Mouse (Mus musculus) kidney, postnatal 0 days (tissue): Measurements from ENCODE around the gene Per1. TPM values are rescaled to one million over a fixed set of nuclear protein-coding genes. Genes with fewer than 3 reads are reported as not detected.

ENCODE experiments used
- ATAC-seq: fragments of 200-750 bp; cut with Nextera tagmentation; replicated peaks from 2 replicates; pipeline ENCODE4 v1.8.0; 2017; ENCODE audit warnings: low read depth, moderate number of reproducible peaks, moderate TSS enrichment, moderate library complexity; ENCODE audit not compliant: low FRiP score
- DNase-seq: peaks from one replicate; pipeline ENCODE4 v3.0.0-alpha.2; 2016; ENCODE audit warnings: low spot score
- H3K27ac ChIP-seq: fragments of 300-500 bp; sonication (generic); 2 replicates; pipeline ENCODE4 v1.5.1; 2014; ENCODE audit warnings: mild to moderate bottlenecking
- H3K27me3 ChIP-seq: fragments of 300-500 bp; sonication (generic); 2 replicates; pipeline ENCODE4 v1.6.1; 2014; ENCODE audit warnings: low read length, mixed read lengths; ENCODE audit not compliant: insufficient read depth
- H3K36me3 ChIP-seq: fragments of 300-500 bp; sonication (generic); 2 replicates; pipeline ENCODE4 v1.6.1; 2014; ENCODE audit warnings: low read length, mixed read lengths; ENCODE audit not compliant: insufficient read depth
- H3K4me1 ChIP-seq: fragments of 300-500 bp; sonication (generic); replicated peaks from 2 replicates; pipeline ENCODE4 v1.6.1; 2014; ENCODE audit warnings: antibody characterized with exemption, low read length, mixed read lengths; ENCODE audit not compliant: insufficient read depth
- H3K4me2 ChIP-seq: fragments of 300-500 bp; sonication (generic); 2 replicates; pipeline ENCODE4 v1.6.1; 2014; ENCODE audit warnings: mild to moderate bottlenecking, low read length, moderate library complexity, mixed read lengths
- H3K4me3 ChIP-seq: fragments of 300-500 bp; sonication (generic); replicated peaks from 2 replicates; pipeline ENCODE4 v1.5.1; 2014; ENCODE audit warnings: low read depth, low read length
- H3K9ac ChIP-seq: fragments of 300-500 bp; sonication (generic); 2 replicates; pipeline ENCODE4 v1.6.1; 2014; ENCODE audit warnings: low read depth, low read length
- H3K9me3 ChIP-seq: fragments of 300-500 bp; sonication (generic); replicated peaks from 2 replicates; pipeline ENCODE4 v1.6.1; 2016; ENCODE audit warnings: low read length, inconsistent platforms, mixed read lengths
- CTCF ChIP-seq: IDR thresholded peaks from 2 replicates; pipeline ENCODE4 v1.5.1; 2016; ENCODE audit warnings: antibody characterized with exemption, low read depth, mild to moderate bottlenecking, moderate library complexity
- WGBS: fragments of 180-500 bp; shearing (Covaris S2); extraction: QIAGEN DNeasy Blood & Tissue Kit; methylation state at CpG from one replicate; pipeline ENCODE4 v1.1.7; 2014; 5-methylcytosine and 5-hydroxymethylcytosine counted together
- polyA plus RNA-seq: library from polyadenylated mRNA; unstranded; fragments of >200 nt; fragmentation: Nextera tagmentation; extraction: Ambion mirVana; gene quantifications from 2 replicates; pipeline ENCODE4 v1.2.1, GENCODE M21; 2015

Per1 gene
- polyA plus RNA-seq, 1 experiment from 2014 or later = 9.9 TPM

- 85% methylated on average over 11 of the region's 11 CpGs for WGBS
These were observed 12.7 kb downstream of the Per1 start for GRCm38 (mm10) chr11:69107676-69108075.

GRCm38 (mm10) chr11:69108223-69108622, 13.2 kb downstream of the Per1 start:
- TF ChIP-seq CTCF = no peak
- peaks cover 4% of the 10 kb centered on the region; the same call in 1 of the 2 replicates for H3K4me1 ChIP-seq
- H3K4me3 ChIP-seq = no peak overlapping the region
- no peaks in the 10 kb centered on the region for H3K27me3 ChIP-seq
- H3K9me3 ChIP-seq = no peaks in the 10 kb centered on the region
- H3K9ac ChIP-seq = no peak overlapping the region
- WGBS = 79% methylated on average over 9 of the region's 9 CpGs
- no peak overlapping the region for H3K27ac ChIP-seq
- H3K36me3 ChIP-seq = peaks cover 61% of the 10 kb centered on the region
- no peak overlapping the region for H3K4me2 ChIP-seq
- ATAC-seq (no peak), DNase-seq (no peak)

More at GRCm38 (mm10) chr11:69107676-69108075, 12.7 kb downstream of the Per1 start:
- H3K27ac ChIP-seq = no peak overlapping the region
- no peaks in the 10 kb centered on the region for H3K27me3 ChIP-seq
- peaks cover 67% of the 10 kb centered on the region for H3K36me3 ChIP-seq
- TF ChIP-seq CTCF = no peak
- no peak overlapping the region for H3K9ac ChIP-seq
- no peak overlapping the region for H3K4me2 ChIP-seq
- ATAC-seq = no peak
- no peak overlapping the region for H3K4me3 ChIP-seq
- peaks cover 4% of the 10 kb centered on the region; the same call in 1 of the 2 replicates for H3K4me1 ChIP-seq
- no peaks in the 10 kb centered on the region for H3K9me3 ChIP-seq
- no peak for DNase-seq

DNA sequence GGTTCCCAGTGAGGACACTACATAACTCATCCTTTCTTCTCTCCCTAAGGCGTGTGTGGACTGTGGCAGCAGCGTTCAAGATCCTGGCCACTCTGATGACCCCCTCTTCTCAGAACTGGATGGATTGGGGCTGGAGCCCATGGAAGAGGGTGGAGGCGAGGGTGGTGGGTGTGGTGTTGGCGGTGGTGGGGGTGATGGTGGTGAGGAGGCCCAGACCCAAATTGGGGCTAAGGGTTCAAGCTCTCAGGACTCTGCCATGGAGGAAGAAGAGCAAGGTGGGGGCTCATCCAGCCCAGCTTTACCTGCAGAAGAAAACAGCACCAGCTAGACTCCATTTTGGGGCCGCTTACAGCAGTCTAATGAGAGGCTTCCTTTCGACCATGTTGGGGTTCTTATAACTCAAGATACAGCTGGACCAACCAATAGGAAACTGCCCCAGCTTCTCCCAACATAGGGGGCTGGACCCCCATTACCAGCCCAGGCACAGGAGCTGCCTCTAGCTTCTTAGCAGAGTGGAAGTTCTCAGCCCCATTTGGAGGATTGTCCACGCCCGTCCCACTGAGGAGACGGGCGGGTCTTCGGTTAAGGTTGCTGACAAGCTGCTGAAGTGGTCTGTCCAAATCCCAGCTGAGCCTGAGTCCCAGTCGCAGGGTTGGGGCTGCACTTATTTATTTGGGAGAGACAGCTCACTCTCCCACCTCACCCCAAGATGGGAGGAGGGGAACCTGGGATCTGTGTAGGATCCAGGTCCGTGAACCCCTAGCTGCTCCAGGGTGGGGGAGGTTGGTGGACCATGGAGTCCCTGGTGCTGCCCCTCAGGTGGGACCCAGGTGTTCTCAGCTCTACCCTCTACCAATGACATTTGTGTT, 14.2 kb downstream of the Per1 start:
- ATAC-seq (no peak), DNase-seq (no peak)
- Histone ChIP-seq H3K9ac (no peak overlapping the region), H3K4me3 (no peak overlapping the region), H3K36me3 (peaks cover 51% of the 10 kb centered on the region), H3K9me3 (no peaks in the 10 kb centered on the region), H3K4me1 (peaks cover 4% of the 10 kb centered on the region; the same call in 1 of the 2 replicates), H3K4me2 (no peak overlapping the region), H3K27ac (no peak overlapping the region), H3K27me3 (no peaks in the 10 kb centered on the region)
- 84% methylated on average over 13 of the region's 13 CpGs for WGBS
- TF ChIP-seq CTCF = no peak

GRCm38 (mm10) chr11:69110319-69111046, 15.5 kb downstream of the Per1 start:
- no peaks in the 10 kb centered on the region for H3K27me3 ChIP-seq
- TF ChIP-seq CTCF = no peak
- peak overlapping the region; percentile 57 for H3K4me2 ChIP-seq
- H3K9ac ChIP-seq = no peak overlapping the region
- H3K4me1 ChIP-seq = peaks cover 4% of the 10 kb centered on the region; the same call in 1 of the 2 replicates
- DNase-seq (peak; percentile 86), ATAC-seq (peak; percentile 51; the same call in 1 of the 2 replicates)
- no peak overlapping the region for H3K27ac ChIP-seq
- peaks cover 39% of the 10 kb centered on the region for H3K36me3 ChIP-seq
- 2% methylated on average over 30 of the region's 30 CpGs for WGBS
- peak overlapping the region; percentile 48 for H3K4me3 ChIP-seq
- no peaks in the 10 kb centered on the region for H3K9me3 ChIP-seq

- TF ChIP-seq CTCF = no peak
- Histone ChIP-seq H3K4me1 (peaks cover 4% of the 10 kb centered on the region; the same call in 1 of the 2 replicates), H3K9ac (no peak overlapping the region), H3K36me3 (peaks cover 31% of the 10 kb centered on the region), H3K27me3 (no peaks in the 10 kb centered on the region), H3K27ac (no peak overlapping the region), H3K4me3 (peak overlapping the region; percentile 48), H3K9me3 (no peaks in the 10 kb centered on the region), H3K4me2 (peak overlapping the region; percentile 57)
- no peak for DNase-seq
- WGBS = 8% methylated on average over 21 of the region's 21 CpGs
- no peak for ATAC-seq
These were observed 16.2 kb downstream of the Per1 start for GRCm38 (mm10) chr11:69111051-69111810.

GRCm38 (mm10) chr11:69111865-69112264, 16.8 kb downstream of the Per1 start:
- ATAC-seq (no peak), DNase-seq (no peak)
- Histone ChIP-seq H3K4me1 (peaks cover 4% of the 10 kb centered on the region; the same call in 1 of the 2 replicates), H3K36me3 (peaks cover 25% of the 10 kb centered on the region), H3K9me3 (no peaks in the 10 kb centered on the region), H3K4me3 (no peak overlapping the region), H3K4me2 (no peak overlapping the region), H3K9ac (no peak overlapping the region), H3K27ac (no peak overlapping the region), H3K27me3 (no peaks in the 10 kb centered on the region)
- no peak for TF ChIP-seq CTCF
- WGBS = 62% methylated on average over 4 of the region's 4 CpGs
